ENCODE assay signal across 8 mouse cellular contexts in genomic region chr1:24107378-24107777, GRCm38 (mm10). TPM values are rescaled to one million over a fixed set of nuclear protein-coding genes. Genes with fewer than 3 reads are reported as not detected.
A peak's percentile ranks its signal among the peaks of the same experiment; 100 is the strongest.
DNase-seq lines count a peak whose midpoint lies in the region; ATAC-seq and TF ChIP-seq lines count a peak whose summit lies in the region.

No protein-coding gene starts in this region.

- H3K9me3 ChIP-seq in embryonic facial prominence, embryonic 11.5 days (replicated peaks; ENCODE audit: control insufficient read depth, low read length): no peaks in the 10 kb centered on the region
- H3K9me3 ChIP-seq in embryonic facial prominence, embryonic 10.5 days: no peaks in the 10 kb centered on the region
- H3K9me3 ChIP-seq in CH12.LX (replicated peaks; ENCODE audit: low read length): no peaks in the 10 kb centered on the region
- H3K9me3 ChIP-seq in hindbrain, embryonic 11.5 days (ENCODE audit: control insufficient read depth, low read length): no peaks in the 10 kb centered on the region
- no peaks in the 10 kb centered on the region for H3K9me3 ChIP-seq in limb, embryonic 13.5 days
- no peaks in the 10 kb centered on the region for H3K9me3 ChIP-seq in midbrain, embryonic 16.5 days (replicated peaks; ENCODE audit: control insufficient read depth, low read length, poor library complexity, severe bottlenecking)
- no peaks in the 10 kb centered on the region for H3K9me3 ChIP-seq in forebrain, embryonic 13.5 days (replicated peaks)

- no peaks in the 10 kb centered on the region for H3K27me3 ChIP-seq in embryonic facial prominence, embryonic 11.5 days (ENCODE audit: control insufficient read depth, insufficient read depth, low read length)
- H3K27me3 ChIP-seq in embryonic facial prominence, embryonic 10.5 days (replicated peaks; ENCODE audit: low read depth, poor library complexity, severe bottlenecking): no peaks in the 10 kb centered on the region
- no peaks in the 10 kb centered on the region for H3K27me3 ChIP-seq in CH12.LX (replicated peaks)
- H3K27me3 ChIP-seq in hindbrain, embryonic 11.5 days (ENCODE audit: control insufficient read depth, insufficient read depth, low read length): no peaks in the 10 kb centered on the region
- H3K27me3 ChIP-seq in limb, embryonic 13.5 days: no peaks in the 10 kb centered on the region
- no peaks in the 10 kb centered on the region for H3K27me3 ChIP-seq in midbrain, embryonic 16.5 days (ENCODE audit: control insufficient read depth, insufficient read depth, low read depth, low read length)
- H3K27me3 ChIP-seq in forebrain, embryonic 13.5 days: no peaks in the 10 kb centered on the region

- H3K36me3 ChIP-seq in embryonic facial prominence, embryonic 11.5 days (replicated peaks; ENCODE audit: control insufficient read depth, insufficient read depth, low read depth, low read length): no peaks in the 10 kb centered on the region
- H3K36me3 ChIP-seq in embryonic facial prominence, embryonic 10.5 days (replicated peaks): no peaks in the 10 kb centered on the region
- no peaks in the 10 kb centered on the region for H3K36me3 ChIP-seq in CH12.LX (replicated peaks in 1 of 2; ENCODE audit: control insufficient read depth in 1 of 2, insufficient read depth in 1 of 2, low read length in 1 of 2)
- H3K36me3 ChIP-seq in hindbrain, embryonic 11.5 days (ENCODE audit: control insufficient read depth, insufficient read depth, low read length): no peaks in the 10 kb centered on the region
- H3K36me3 ChIP-seq in limb, embryonic 13.5 days: no peaks in the 10 kb centered on the region
- H3K36me3 ChIP-seq in midbrain, embryonic 16.5 days (ENCODE audit: control insufficient read depth, insufficient read depth, low read length): no peaks in the 10 kb centered on the region
- no peaks in the 10 kb centered on the region for H3K36me3 ChIP-seq in forebrain, embryonic 13.5 days (ENCODE audit: poor library complexity, severe bottlenecking)

- TF ChIP-seq CTCF in CH12.LX (conservative IDR thresholded peaks at IDR 0.05 in 1 of 2, IDR thresholded peaks at IDR 0.05 in 1 of 2; ENCODE audit: low read depth in 2 of 2, low read length in 2 of 2): no peak

- no peak overlapping the region for H3K4me2 ChIP-seq in embryonic facial prominence, embryonic 11.5 days (ENCODE audit: low read depth, low read length)
- peak overlapping the region; percentile 87 for H3K4me2 ChIP-seq in CH12.LX (ENCODE audit: insufficient read depth, low read depth, poor library complexity, severe bottlenecking)
- H3K4me2 ChIP-seq in hindbrain, embryonic 11.5 days (replicated peaks; ENCODE audit: low read depth, low read length): no peak overlapping the region
- peak overlapping the region; percentile 16; the same call in 1 of the 2 replicates for H3K4me2 ChIP-seq in limb, embryonic 13.5 days (replicated peaks)
- H3K4me2 ChIP-seq in midbrain, embryonic 16.5 days (ENCODE audit: low read length): peak overlapping the region; percentile 27; the same call in 1 of the 2 replicates
- no peak overlapping the region for H3K4me2 ChIP-seq in forebrain, embryonic 13.5 days

- 43% methylated on average over 11 of the region's 11 CpGs for WGBS in embryonic facial prominence, embryonic 11.5 days
- 54% methylated on average over 11 of the region's 11 CpGs for WGBS in embryonic facial prominence, embryonic 10.5 days
- WGBS in hindbrain, embryonic 11.5 days: 35% methylated on average over 11 of the region's 11 CpGs
- WGBS in limb, embryonic 13.5 days: 32% methylated on average over 11 of the region's 11 CpGs
- WGBS in midbrain, embryonic 16.5 days: 45% methylated on average over 11 of the region's 11 CpGs
- WGBS in forebrain, embryonic 13.5 days: 59% methylated on average over 11 of the region's 11 CpGs

- H3K27ac ChIP-seq in embryonic facial prominence, embryonic 11.5 days (replicated peaks; ENCODE audit: low read depth, low read length): no peak overlapping the region
- H3K27ac ChIP-seq in embryonic facial prominence, embryonic 10.5 days (replicated peaks): no peak overlapping the region
- peak overlapping the region; percentile 73 for H3K27ac ChIP-seq in CH12.LX (ENCODE audit: insufficient read depth, low read depth)
- H3K27ac ChIP-seq in hindbrain, embryonic 11.5 days (ENCODE audit: low read depth, low read length): no peak overlapping the region
- no peak overlapping the region for H3K27ac ChIP-seq in limb, embryonic 13.5 days
- no peak overlapping the region for H3K27ac ChIP-seq in midbrain, embryonic 16.5 days (ENCODE audit: low read length)
- H3K27ac ChIP-seq in forebrain, embryonic 13.5 days: no peak overlapping the region

- peak; percentile 46 for TF ChIP-seq POLR2A in CH12.LX (IDR thresholded peaks at IDR 0.05; ENCODE audit: low read depth, low read length)

- no peak for DNase-seq in embryonic facial prominence, embryonic 11.5 days (ENCODE audit: low spot score)
- DNase-seq in embryonic facial prominence, embryonic 10.5 days (ENCODE audit: low spot score): no peak
- peak; percentile 54 for DNase-seq in CH12.LX (ENCODE audit: extremely low read depth)
- peak; percentile 23 for DNase-seq in hindbrain, embryonic 11.5 days (ENCODE audit: low spot score)
- no peak for DNase-seq in thymus, postnatal 14 days

- H3K79me2 ChIP-seq in CH12.LX (replicated peaks; ENCODE audit: control insufficient read depth, extremely low read depth, insufficient read depth, poor library complexity, severe bottlenecking): no peaks in the 10 kb centered on the region

- no peak; the same call in 1 of the 2 replicates for TF ChIP-seq RAD21 in CH12.LX (IDR thresholded peaks at IDR 0.05; ENCODE audit: low read depth, low read length)

- peak; percentile 45; the same call in 1 of the 2 replicates for ATAC-seq in embryonic facial prominence, embryonic 11.5 days (replicated peaks; ENCODE audit: insufficient number of reproducible peaks, low FRiP score, low TSS enrichment, low read depth)
- ATAC-seq in hindbrain, embryonic 11.5 days (ENCODE audit: low FRiP score): 0 out of 2 replicates have a peak, but pooled peaks have one; percentile 60
- no peak for ATAC-seq in limb, embryonic 13.5 days (ENCODE audit: low FRiP score, low read depth)
- peak; percentile 58; the same call in 1 of the 2 replicates for ATAC-seq in midbrain, embryonic 16.5 days
- ATAC-seq in forebrain, embryonic 13.5 days: no peak

- no peaks in the 10 kb centered on the region for H3K4me1 ChIP-seq in embryonic facial prominence, embryonic 11.5 days (ENCODE audit: control insufficient read depth, insufficient read depth, low read length)
- H3K4me1 ChIP-seq in embryonic facial prominence, embryonic 10.5 days: peaks cover 7% of the 10 kb centered on the region
- peaks cover 10 to 26% of the 10 kb centered on the region in 2 experiments for H3K4me1 ChIP-seq in CH12.LX (ENCODE audit: control insufficient read depth in 1 of 2, insufficient read depth in 2 of 2)
- no peaks in the 10 kb centered on the region for H3K4me1 ChIP-seq in hindbrain, embryonic 11.5 days (replicated peaks; ENCODE audit: control insufficient read depth, insufficient read depth, low read length)
- no peaks in the 10 kb centered on the region; the same call in 1 of the 2 replicates for H3K4me1 ChIP-seq in limb, embryonic 13.5 days
- no peaks in the 10 kb centered on the region for H3K4me1 ChIP-seq in midbrain, embryonic 16.5 days (ENCODE audit: control insufficient read depth, insufficient read depth, low read length)
- no peaks in the 10 kb centered on the region for H3K4me1 ChIP-seq in forebrain, embryonic 13.5 days

- H3K9ac ChIP-seq in embryonic facial prominence, embryonic 11.5 days (replicated peaks; ENCODE audit: low read length): no peak overlapping the region
- H3K9ac ChIP-seq in CH12.LX (ENCODE audit: insufficient read depth, low read depth): 0 out of 2 replicates have a peak overlapping the region, but pooled peaks have one; percentile 27
- no peak overlapping the region for H3K9ac ChIP-seq in hindbrain, embryonic 11.5 days (ENCODE audit: low read depth, low read length)
- H3K9ac ChIP-seq in limb, embryonic 13.5 days: no peak overlapping the region
- no peak overlapping the region for H3K9ac ChIP-seq in midbrain, embryonic 16.5 days (ENCODE audit: low read depth, low read length)
- H3K9ac ChIP-seq in forebrain, embryonic 13.5 days: no peak overlapping the region

- H3K4me3 ChIP-seq in embryonic facial prominence, embryonic 11.5 days (ENCODE audit: low read depth, low read length): no peak overlapping the region
- H3K4me3 ChIP-seq in embryonic facial prominence, embryonic 10.5 days: no peak overlapping the region
- H3K4me3 ChIP-seq in CH12.LX (replicated peaks in 1 of 3; ENCODE audit: low read depth in 2 of 3, low read length in 2 of 3, poor library complexity in 1 of 3): peak overlapping the region in 1 of 3 experiments; percentile 39
- no peak overlapping the region for H3K4me3 ChIP-seq in hindbrain, embryonic 11.5 days (ENCODE audit: low read depth, low read length)
- H3K4me3 ChIP-seq in limb, embryonic 13.5 days: no peak overlapping the region
- no peak overlapping the region for H3K4me3 ChIP-seq in midbrain, embryonic 16.5 days (ENCODE audit: low read depth, low read length)
- no peak overlapping the region for H3K4me3 ChIP-seq in forebrain, embryonic 13.5 days

- TF ChIP-seq EP300 in CH12.LX (IDR thresholded peaks at IDR 0.05; ENCODE audit: low read length): peak; percentile 22; the same call in 1 of the 2 replicates

- in situ Hi-C loops in CH12.LX (cut with MboI; ENCODE audit: low pct_ligation_motif_present, low pct_unique_long_range_greater_than_20kb, low sequenced_read_pairs): no loop called here

- dilution Hi-C loops in CH12.LX (cut with MboI; ENCODE audit: extremely low pct_ligation_motif_present, extremely low pct_unique_long_range_greater_than_20kb, low sequenced_read_pairs): no loop called here

TF ChIP-seq in CH12.LX, 34 proteins besides CTCF, POLR2A, EP300 and RAD21 (continues in another document):
- peak; percentile 82 for TF ChIP-seq ETS1 (conservative IDR thresholded peaks at IDR 0.05; ENCODE audit: low read depth, low read length)
- TF ChIP-seq NRF1 (IDR thresholded peaks at IDR 0.05; ENCODE audit: low read depth, low read length): peak; percentile 43; the same call in 1 of the 2 replicates
- peak; percentile 69 for TF ChIP-seq IRF4 (IDR thresholded peaks at IDR 0.05; ENCODE audit: low read depth, low read length)
- no peak for TF ChIP-seq PAX5 (IDR thresholded peaks at IDR 0.05; ENCODE audit: low read length)
- TF ChIP-seq ZKSCAN1 (IDR thresholded peaks at IDR 0.05; ENCODE audit: borderline replicate concordance, low read depth, low read length): no peak

RNA-seq across cellular contexts. Expression of gene Fam135a, which starts 7.2 kb away (rescaled TPM):
- polyA plus RNA-seq in embryonic facial prominence, embryonic 11.5 days (2014; fragmentation: Nextera tagmentation; extraction: Ambion mirVana): 36.4 and 40.3 TPM in 2 replicates
- polyA plus RNA-seq in embryonic facial prominence, embryonic 10.5 days (2016; fragmentation: Nextera tagmentation; extraction: Ambion mirVana): 43.6 and 46.5 TPM in 2 replicates
- total RNA-seq in CH12.LX (2012; rRNA removed) (2.0 TPM in 2 replicates), CH12.LX (2014; rRNA removed) (1.4 and 1.5 TPM in 2 replicates)
- polyA plus RNA-seq in CH12.LX (2012; ENCODE audit: insufficient read length, low read depth): 1.4 and 2.1 TPM in 2 replicates
- polyA plus RNA-seq in hindbrain, embryonic 11.5 days (2014; fragmentation: Nextera tagmentation; extraction: Ambion mirVana): 34.4 and 37.6 TPM in 2 replicates
- polyA plus RNA-seq in limb, embryonic 13.5 days (2015; fragmentation: Nextera tagmentation; extraction: Ambion mirVana): 44.3 and 45.0 TPM in 2 replicates
- 27.8 and 30.0 TPM in 2 replicates for polyA plus RNA-seq in midbrain, embryonic 16.5 days (2015; fragmentation: Nextera tagmentation; extraction: Ambion mirVana)
- 36.7 and 38.7 TPM in 2 replicates for polyA plus RNA-seq in forebrain, embryonic 13.5 days (2015; fragmentation: Nextera tagmentation; extraction: Ambion mirVana)

Comparison
In these comparisons a context has a peak if more than half of its experiments do, and no peak if none do; other contexts are left out.
1. ATAC-seq: peak in embryonic facial prominence, embryonic 11.5 days (single experiment), hindbrain, embryonic 11.5 days (single experiment) and midbrain, embryonic 16.5 days (single experiment); none in limb, embryonic 13.5 days (single experiment) and forebrain, embryonic 13.5 days (single experiment).
2. DNase-seq: peak in CH12.LX (single experiment) and hindbrain, embryonic 11.5 days (single experiment); none in embryonic facial prominence, embryonic 11.5 days (single experiment), embryonic facial prominence, embryonic 10.5 days (single experiment) and thymus, postnatal 14 days (single experiment).
3. H3K4me2 ChIP-seq: peak in CH12.LX (single experiment), limb, embryonic 13.5 days (single experiment) and midbrain, embryonic 16.5 days (single experiment); none in embryonic facial prominence, embryonic 11.5 days (single experiment), hindbrain, embryonic 11.5 days (single experiment) and forebrain, embryonic 13.5 days (single experiment).